Mouse (Mus musculus) MEL (cell line): ENCODE results near the gene Mrap. TPM values are rescaled to one million over a fixed set of nuclear protein-coding genes. Genes with fewer than 3 reads are reported as not detected.

ENCODE experiments used
- DNase-seq: peaks from one replicate; pipeline ENCODE4 v3.0.0; 2011; ENCODE audit warnings: low read depth, low spot score
- H3K27ac ChIP-seq: 2 replicates; pipeline ENCODE4 v1.5.1; 2012; ENCODE audit warnings: low read depth, mild to moderate bottlenecking, control low read depth, low read length, moderate library complexity; ENCODE audit not compliant: control insufficient read depth
- H3K27me3 ChIP-seq, 2 experiments: fragments of 150-350 bp in 1 of 2; sonication (generic) in 1 of 2; 2 replicates each; pipeline ENCODE4 v1.6.1; 2012; ENCODE audit warnings: low read length in 2 of 2, mild to moderate bottlenecking in 2 of 2, improper control_type of control experiment in 1 of 2, moderate library complexity in 1 of 2; ENCODE audit not compliant: insufficient read depth in 2 of 2, control insufficient read depth in 1 of 2
- H3K36me3 ChIP-seq, 2 experiments: 2 replicates each; pipeline ENCODE4 v1.6.1; 2012 to 2014; ENCODE audit warnings: low read length in 2 of 2, improper control_type of control experiment in 1 of 2, inconsistent platforms in 1 of 2, mild to moderate bottlenecking in 1 of 2; ENCODE audit not compliant: insufficient read depth in 2 of 2, control insufficient read depth in 1 of 2
- H3K4me1 ChIP-seq, 2 experiments: fragments of 150-350 bp in 1 of 2; sonication (generic) in 1 of 2; 2 replicates each; pipeline ENCODE4 v1.6.1; 2012; ENCODE audit warnings: low read length in 2 of 2, improper control_type of control experiment in 1 of 2, mild to moderate bottlenecking in 1 of 2; ENCODE audit not compliant: insufficient read depth in 2 of 2, control insufficient read depth in 1 of 2
- H3K4me3 ChIP-seq, 2 experiments: fragments of 150-350 bp in 1 of 2; sonication (generic) in 1 of 2; 2 replicates each; pipeline ENCODE4 v1.5.1; 2012; ENCODE audit warnings: low read depth in 2 of 2, low read length in 2 of 2, mild to moderate bottlenecking in 2 of 2, moderate library complexity in 2 of 2, control low read depth in 1 of 2, improper control_type of control experiment in 1 of 2; ENCODE audit not compliant: control insufficient read depth in 1 of 2, insufficient read depth in 1 of 2
- H3K79me2 ChIP-seq: 2 replicates; pipeline ENCODE4 v1.6.1; 2012; ENCODE audit warnings: mild to moderate bottlenecking, low read length, moderate library complexity; ENCODE audit not compliant: control insufficient read depth, poor library complexity, insufficient read depth
- H3K9ac ChIP-seq: 2 replicates; pipeline ENCODE4 v1.6.1; 2012; ENCODE audit warnings: low read depth, mild to moderate bottlenecking, control low read depth, low read length, moderate library complexity; ENCODE audit not compliant: control insufficient read depth, poor library complexity, severe bottlenecking
- H3K9me3 ChIP-seq: fragments of 150-350 bp; sonication (generic); replicated peaks from 2 replicates; pipeline ENCODE4 v1.6.1; 2012; ENCODE audit warnings: mild to moderate bottlenecking, low read length, improper control_type of control experiment, moderate library complexity; ENCODE audit not compliant: insufficient read depth
- BHLHE40 ChIP-seq: IDR thresholded peaks from 2 replicates; pipeline ENCODE4 v1.6.1; 2012; ENCODE audit warnings: low read depth, mild to moderate bottlenecking, inconsistent platforms, low read length, improper control_type of control experiment, borderline replicate concordance
- CHD1 ChIP-seq: IDR thresholded peaks from 2 replicates; pipeline ENCODE4 v1.6.1; 2012; ENCODE audit warnings: low read depth, mild to moderate bottlenecking, inconsistent platforms, low read length, improper control_type of control experiment
- CTCF ChIP-seq, 3 experiments: IDR thresholded peaks in 2 of 3; conservative IDR thresholded peaks in 1 of 3; 2 replicates each; pipeline ENCODE4 v1.5.1; 2011 to 2012; ENCODE audit warnings: low read length in 3 of 3, low read depth in 2 of 3, mild to moderate bottlenecking in 2 of 3, improper control_type of control experiment in 1 of 3, inconsistent platforms in 1 of 3, mixed read lengths in 1 of 3, moderate library complexity in 1 of 3; ENCODE audit not compliant: control insufficient read depth in 1 of 3, insufficient read depth in 1 of 3, poor library complexity in 1 of 3, severe bottlenecking in 1 of 3
- E2F4 ChIP-seq: IDR thresholded peaks from 2 replicates; pipeline ENCODE4 v1.6.1; 2011; ENCODE audit warnings: low read depth, low read length, improper control_type of control experiment, borderline replicate concordance
- ETS1 ChIP-seq: IDR thresholded peaks from 2 replicates; pipeline ENCODE4 v1.6.1; 2012; ENCODE audit warnings: low read depth, mild to moderate bottlenecking, inconsistent platforms, low read length, improper control_type of control experiment, moderate library complexity
- GABPA ChIP-seq: IDR thresholded peaks from 2 replicates; pipeline ENCODE4 v1.6.1; 2012; ENCODE audit warnings: low read depth, mild to moderate bottlenecking, inconsistent platforms, low read length, improper control_type of control experiment, moderate library complexity
- GATA1 ChIP-seq: IDR thresholded peaks from 2 replicates; pipeline ENCODE4 v1.6.1; 2011; ENCODE audit warnings: low read depth, low read length, improper control_type of control experiment
- HCFC1 ChIP-seq: IDR thresholded peaks from 2 replicates; pipeline ENCODE4 v1.6.1; 2012; ENCODE audit warnings: low read depth, mild to moderate bottlenecking, inconsistent platforms, low read length, improper control_type of control experiment, moderate library complexity
- KAT2A ChIP-seq: conservative IDR thresholded peaks from 2 replicates; pipeline ENCODE4 v1.6.1; 2012; ENCODE audit warnings: low read depth, low read length, improper control_type of control experiment, inconsistent platforms
- MEF2A ChIP-seq: IDR thresholded peaks from 2 replicates; pipeline ENCODE4 v1.6.1; 2014; ENCODE audit warnings: low read depth, mild to moderate bottlenecking, inconsistent platforms, low read length, improper control_type of control experiment; ENCODE audit not compliant: poor library complexity, insufficient replicate concordance, severe bottlenecking; ENCODE audit errors: extremely low read depth
- MXI1 ChIP-seq: IDR thresholded peaks from 2 replicates; pipeline ENCODE4 v1.6.1; 2011; ENCODE audit warnings: mild to moderate bottlenecking, low read depth, low read length, improper control_type of control experiment
- NELFE ChIP-seq: IDR thresholded peaks from 2 replicates; pipeline ENCODE4 v1.6.1; 2011; ENCODE audit warnings: low read depth, low read length, improper control_type of control experiment
- POLR2A ChIP-seq, 2 experiments: IDR thresholded peaks; 2 replicates each; pipeline ENCODE4 v1.6.1; 2011 to 2012; ENCODE audit warnings: low read length in 2 of 2, mild to moderate bottlenecking in 2 of 2, control low read depth in 1 of 2, improper control_type of control experiment in 1 of 2, low read depth in 1 of 2, moderate library complexity in 1 of 2; ENCODE audit not compliant: control insufficient read depth in 1 of 2, insufficient read depth in 1 of 2, poor library complexity in 1 of 2
- POLR2AphosphoS2 ChIP-seq: IDR thresholded peaks from 2 replicates; pipeline ENCODE4 v1.6.1; 2011; ENCODE audit warnings: low read length, improper control_type of control experiment
- RCOR1 ChIP-seq: IDR thresholded peaks from 2 replicates; pipeline ENCODE4 v1.6.1; 2012; ENCODE audit warnings: low read depth, mild to moderate bottlenecking, inconsistent platforms, low read length, improper control_type of control experiment
- TAL1 ChIP-seq: IDR thresholded peaks from 2 replicates; pipeline ENCODE4 v1.6.1; 2012; ENCODE audit warnings: mild to moderate bottlenecking, inconsistent platforms, low read length, moderate library complexity, mixed read lengths
- TBP ChIP-seq: IDR thresholded peaks from 2 replicates; pipeline ENCODE4 v1.8.0; 2011; ENCODE audit warnings: low read depth, low read length, improper control_type of control experiment
- USF1 ChIP-seq: IDR thresholded peaks from 2 replicates; pipeline ENCODE4 v1.6.1; 2014; ENCODE audit warnings: low read depth, mild to moderate bottlenecking, inconsistent platforms, low read length, improper control_type of control experiment, moderate library complexity
- ZC3H11A ChIP-seq: IDR thresholded peaks from 2 replicates; pipeline ENCODE4 v1.6.1; 2012; ENCODE audit warnings: low read depth, mild to moderate bottlenecking, inconsistent platforms, low read length, improper control_type of control experiment
- ZKSCAN1 ChIP-seq: IDR thresholded peaks from 2 replicates; pipeline ENCODE4 v1.6.1; 2012; ENCODE audit warnings: low read depth, mild to moderate bottlenecking, inconsistent platforms, low read length, improper control_type of control experiment, moderate library complexity
- ZNF384 ChIP-seq: IDR thresholded peaks from 2 replicates; pipeline ENCODE4 v1.6.1; 2012; ENCODE audit warnings: low read depth, mild to moderate bottlenecking, inconsistent platforms, low read length, improper control_type of control experiment
- polyA plus RNA-seq, 2 experiments: library from polyadenylated mRNA; stranded (reverse) in 1 of 2; unstranded in 1 of 2; fragments of >175 nt in 1 of 2; fragments of >200 nt in 1 of 2; gene quantifications; 2 replicates each; pipeline versions ENCODE4 v1.2.1 to v1.2.4; 2012; ENCODE audit warnings: low replicate concordance in 2 of 2, low read depth in 1 of 2; ENCODE audit not compliant: insufficient read length in 2 of 2, insufficient read depth in 1 of 2, missing spikeins in 1 of 2
- total RNA-seq: library from RNA; depleted of rRNA; stranded (reverse); fragments of 300-350 nt; gene quantifications from 2 replicates; pipeline ENCODE4 v1.2.3, GENCODE M21; 2012

Mrap gene
- total and polyA plus RNA-seq, 3 experiments = 0.92 to 2.2 TPM; not detected in 1

DNA sequence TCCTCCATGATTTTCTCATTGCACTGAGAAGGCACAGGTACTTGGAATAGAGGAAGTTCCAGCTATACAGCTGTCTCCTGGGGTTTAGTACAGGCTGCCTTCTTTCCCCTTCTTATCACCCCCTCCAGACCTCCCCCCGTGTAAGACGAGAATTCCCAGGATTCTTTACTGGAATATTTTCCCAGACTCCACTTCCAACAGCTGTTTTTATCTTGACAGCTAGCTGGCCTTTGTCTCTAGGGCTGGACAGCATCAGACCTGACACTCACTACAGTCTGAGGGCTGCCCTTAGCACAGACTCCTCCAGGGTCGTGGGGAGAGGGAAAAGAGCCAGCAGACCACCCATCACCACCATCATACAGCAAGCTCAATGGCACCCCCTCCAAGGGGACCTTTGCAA, 31.7 kb upstream of the Mrap start:
- H3K27me3 ChIP-seq = no peaks in the 10 kb centered on the region
- DNase-seq = no peak

DNA sequence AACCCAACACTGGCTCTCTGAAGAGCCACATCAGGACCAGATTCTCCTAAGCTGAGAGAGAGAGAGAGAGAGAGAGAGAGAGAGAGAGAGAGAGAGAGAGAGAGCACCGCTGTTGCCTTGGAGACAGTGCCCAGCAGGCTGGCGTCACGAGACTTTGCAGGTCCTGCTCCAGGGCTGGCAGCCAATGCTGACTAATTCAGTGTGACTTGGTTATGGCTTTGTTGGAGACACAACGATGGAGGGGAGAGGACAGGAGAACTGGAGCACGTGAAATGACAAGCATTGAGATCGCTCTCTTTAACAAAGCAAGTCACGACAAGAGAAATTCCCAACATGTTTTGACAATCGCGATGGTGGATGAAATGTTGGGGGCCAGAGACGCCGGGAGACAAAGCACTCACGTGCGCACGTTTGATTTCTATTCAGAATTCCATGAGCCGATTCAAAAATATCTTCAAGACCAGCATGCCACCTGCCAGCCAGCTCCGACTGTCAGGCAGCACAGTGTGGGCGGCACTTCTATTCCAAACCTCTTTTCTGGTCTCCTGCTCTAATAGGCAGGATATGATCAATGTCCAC, 28.2 kb upstream of the Mrap start:
- Histone ChIP-seq H3K4me3 (no peak overlapping the region), H3K27ac (no peak overlapping the region), H3K9me3 (no peaks in the 10 kb centered on the region), H3K9ac (no peak overlapping the region), H3K36me3 (no peaks in the 10 kb centered on the region), H3K79me2 (no peaks in the 10 kb centered on the region), H3K27me3 (no peaks in the 10 kb centered on the region), H3K4me1 (peaks cover 0 to 3% of the 10 kb centered on the region in 2 experiments; a peak in 1 of 4 replicates)
- TF ChIP-seq NELFE (no peak), KAT2A (no peak), POLR2A (IDR thresholded peaks at IDR 0.05; ENCODE audit: control insufficient read depth in 1 of 2, insufficient read depth in 1 of 2, low read depth in 1 of 2, low read length in 2 of 2, poor library complexity in 1 of 2) (no peak), CHD1 (no peak), GATA1 (no peak), USF1 (no peak), MEF2A (no peak), ZKSCAN1 (no peak), GABPA (no peak), ETS1 (no peak), ZC3H11A (no peak), MXI1 (no peak), CTCF (IDR thresholded peaks at IDR 0.05 in 2 of 3, conservative IDR thresholded peaks at IDR 0.05 in 1 of 3; ENCODE audit: control insufficient read depth in 1 of 3, insufficient read depth in 1 of 3, low read depth in 2 of 3, low read length in 3 of 3, poor library complexity in 1 of 3, severe bottlenecking in 1 of 3) (no peak), POLR2AphosphoS2 (no peak), E2F4 (no peak), TAL1 (no peak), HCFC1 (no peak), BHLHE40 (no peak), RCOR1 (no peak)
- DNase-seq = no peak

More for the DNA sequence above, 31.7 kb upstream of the Mrap start:
- Histone ChIP-seq H3K36me3 (no peaks in the 10 kb centered on the region), H3K27ac (no peak overlapping the region), H3K79me2 (no peaks in the 10 kb centered on the region), H3K4me1 (no peaks in the 10 kb centered on the region), H3K4me3 (no peak overlapping the region), H3K9me3 (no peaks in the 10 kb centered on the region), H3K9ac (no peak overlapping the region)
- TF ChIP-seq TBP (no peak), ETS1 (no peak), ZNF384 (no peak)
